Mouse (Mus musculus) thymus, postnatal 36 days (tissue): Measurements from ENCODE around the gene Nxf1.

ENCODE experiments used
- DNase-seq, 2 experiments: peaks; one replicate each; pipeline ENCODE4 v3.0.0; 2022; ENCODE audit warnings: mixed read lengths in 2 of 2

Gene Nxf1

GRCm38 (mm10) chr19:8819596-8820423 lies 62.9 kb downstream of the Nxf1 start, which contains the start of gene Hnrnpul2:
Hnrnpul2 (plus strand) TSS chr19:8820010.
- peak; percentile 96 to 99 for DNase-seq
